Mouse (Mus musculus) limb, embryonic 14.5 days (tissue): ENCODE measurements at regions not wholly inside any gene's neighbourhood (a gene's known extent, or its start where the extent isn't known, plus 50 kb on each side); places are given as distances from the start of the nearest gene placed in this dataset.

Source experiments
- ATAC-seq: fragments of 200-750 bp; cut with Nextera tagmentation; 2 replicates; pipeline ENCODE4 v1.8.0; 2017; ENCODE audit warnings: low read depth, moderate number of reproducible peaks, moderate TSS enrichment; ENCODE audit not compliant: low FRiP score
- DNase-seq: peaks from one replicate; pipeline ENCODE4 v3.0.0-alpha.2; 2015; ENCODE audit warnings: low spot score
- H3K27ac ChIP-seq: fragments of 300-500 bp; sonication (generic); replicated peaks from 2 replicates; pipeline ENCODE4 v1.5.1; 2014; ENCODE audit warnings: low read depth, mild to moderate bottlenecking, low read length, moderate library complexity, mixed read lengths
- H3K27me3 ChIP-seq: fragments of 300-500 bp; sonication (generic); 2 replicates; pipeline ENCODE4 v1.6.1; 2014; ENCODE audit warnings: low read length, mixed read lengths; ENCODE audit not compliant: control insufficient read depth, insufficient read depth
- H3K36me3 ChIP-seq: fragments of 300-500 bp; sonication (generic); 2 replicates; pipeline ENCODE4 v1.6.1; 2014; ENCODE audit warnings: mild to moderate bottlenecking, low read length, moderate library complexity, mixed read lengths; ENCODE audit not compliant: control insufficient read depth, insufficient read depth
- H3K4me1 ChIP-seq: fragments of 300-500 bp; sonication (generic); 2 replicates; pipeline ENCODE4 v1.6.1; 2014; ENCODE audit warnings: antibody characterized with exemption, low read length, mixed read lengths; ENCODE audit not compliant: control insufficient read depth, insufficient read depth
- H3K4me2 ChIP-seq: fragments of 300-500 bp; sonication (generic); replicated peaks from 2 replicates; pipeline ENCODE4 v1.6.1; 2014; ENCODE audit warnings: low read depth, mild to moderate bottlenecking, low read length, moderate library complexity; ENCODE audit not compliant: severe bottlenecking
- H3K4me3 ChIP-seq: fragments of 300-500 bp; sonication (generic); replicated peaks from 2 replicates; pipeline ENCODE4 v1.5.1; 2014; ENCODE audit warnings: low read length
- H3K9ac ChIP-seq: fragments of 300-500 bp; sonication (generic); 2 replicates; pipeline ENCODE4 v1.6.1; 2014; ENCODE audit warnings: mild to moderate bottlenecking, low read depth, low read length, moderate library complexity; ENCODE audit not compliant: severe bottlenecking
- H3K9me3 ChIP-seq: fragments of 300-500 bp; sonication (generic); 2 replicates; pipeline ENCODE4 v1.6.1; 2016; ENCODE audit warnings: low read length; ENCODE audit not compliant: control insufficient read depth
- POLR2A ChIP-seq: fragments of 200-500 bp; IDR thresholded peaks from 2 replicates; pipeline ENCODE4 v1.8.0; 2012; ENCODE audit warnings: inconsistent platforms, mild to moderate bottlenecking, moderate library complexity, borderline replicate concordance; ENCODE audit not compliant: insufficient read depth, insufficient read length; ENCODE audit errors: extremely low read depth
- WGBS: fragments of 180-500 bp; shearing (Covaris S2); extraction: QIAGEN DNeasy Blood & Tissue Kit; methylation state at CpG from one replicate; pipeline ENCODE4 v1.1.7; 2014; 5-methylcytosine and 5-hydroxymethylcytosine counted together

DNA sequence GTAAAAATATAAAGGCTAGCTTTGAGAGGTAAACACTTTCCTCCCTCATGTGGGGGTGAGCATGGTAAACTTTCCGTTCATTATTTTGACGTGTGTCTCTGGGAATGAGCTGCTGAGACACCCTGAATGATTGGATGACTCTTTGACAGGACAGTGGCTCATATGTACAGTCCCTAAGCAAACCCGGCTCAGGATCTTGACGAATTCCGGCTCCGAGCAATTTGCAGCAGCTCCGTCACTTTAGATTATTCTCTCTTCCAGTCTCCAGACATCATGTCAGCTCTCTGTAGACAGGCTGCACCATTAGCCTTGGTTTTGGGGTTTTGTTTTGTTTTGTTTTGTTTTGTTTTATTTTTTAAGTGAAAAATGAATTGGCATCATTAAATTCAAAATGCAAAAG, 194.0 kb downstream of the 1700009N14Rik start:
- no peak overlapping the region for H3K27ac ChIP-seq
- WGBS: 82% methylated on average over 7 of the region's 7 CpGs
- no peak for TF ChIP-seq POLR2A
- ATAC-seq (no peak), DNase-seq (no peak)
- no peaks in the 10 kb centered on the region for H3K36me3 ChIP-seq
- no peak overlapping the region for H3K9ac ChIP-seq
- H3K9me3 ChIP-seq: no peaks in the 10 kb centered on the region
- no peaks in the 10 kb centered on the region for H3K4me1 ChIP-seq
- no peak overlapping the region for H3K4me3 ChIP-seq
- no peaks in the 10 kb centered on the region for H3K27me3 ChIP-seq
- no peak overlapping the region for H3K4me2 ChIP-seq

DNA sequence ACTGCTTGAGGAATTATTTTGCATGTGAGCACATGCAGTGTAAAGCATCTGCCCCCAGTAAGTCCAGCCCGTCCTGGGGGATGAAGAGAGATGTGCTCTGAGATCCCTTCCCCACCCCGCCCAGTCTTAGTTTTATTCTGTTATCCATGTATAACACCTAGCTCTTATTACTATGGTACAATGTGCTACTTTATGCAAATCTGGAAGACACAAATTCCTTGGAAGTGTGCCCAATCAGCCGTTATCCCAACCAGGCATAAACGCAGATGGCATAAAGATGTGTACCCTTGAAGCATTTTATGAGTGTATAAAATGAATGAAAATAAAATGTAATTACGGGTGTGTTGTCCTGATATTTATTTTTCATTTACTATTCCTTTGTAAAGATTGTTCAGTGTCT, 194.8 kb downstream of the 1700009N14Rik start:
- no peak overlapping the region for H3K4me2 ChIP-seq
- H3K36me3 ChIP-seq: no peaks in the 10 kb centered on the region
- no peak for TF ChIP-seq POLR2A
- H3K4me3 ChIP-seq: no peak overlapping the region
- H3K9me3 ChIP-seq: no peaks in the 10 kb centered on the region
- no peak overlapping the region for H3K27ac ChIP-seq
- H3K4me1 ChIP-seq: no peaks in the 10 kb centered on the region
- DNase-seq (no peak), ATAC-seq (no peak)
- no peaks in the 10 kb centered on the region for H3K27me3 ChIP-seq
- H3K9ac ChIP-seq: no peak overlapping the region
- WGBS: 71% methylated on average over 5 of the region's 5 CpGs

DNA sequence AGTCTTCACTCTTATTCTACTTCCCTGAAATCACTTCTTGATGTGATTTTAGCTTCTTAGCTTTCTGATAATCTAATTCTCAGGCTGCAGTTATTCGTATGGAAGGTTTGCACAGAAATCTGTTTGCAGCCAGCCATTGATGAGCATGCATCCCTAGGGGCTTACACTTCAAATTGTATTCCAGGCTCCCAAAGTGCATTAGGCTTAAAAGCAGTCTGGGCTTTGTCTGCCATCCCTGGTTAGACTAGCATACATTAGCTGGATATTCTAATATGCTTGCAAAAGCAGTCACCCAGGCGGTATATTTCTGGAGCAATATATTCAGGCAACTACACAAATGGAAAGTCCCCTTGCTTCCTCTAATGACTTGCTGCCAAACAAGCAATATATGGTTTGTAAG, 210.4 kb downstream of the 1700009N14Rik start:
- DNase-seq (no peak), ATAC-seq (no peak)
- Histone ChIP-seq H3K4me2 (no peak overlapping the region), H3K4me1 (no peaks in the 10 kb centered on the region), H3K4me3 (no peak overlapping the region), H3K9me3 (no peaks in the 10 kb centered on the region), H3K36me3 (no peaks in the 10 kb centered on the region), H3K9ac (no peak overlapping the region), H3K27ac (no peak overlapping the region), H3K27me3 (no peaks in the 10 kb centered on the region)
- WGBS: 76% methylated on average over 2 of the region's 2 CpGs
- no peak for TF ChIP-seq POLR2A

DNA sequence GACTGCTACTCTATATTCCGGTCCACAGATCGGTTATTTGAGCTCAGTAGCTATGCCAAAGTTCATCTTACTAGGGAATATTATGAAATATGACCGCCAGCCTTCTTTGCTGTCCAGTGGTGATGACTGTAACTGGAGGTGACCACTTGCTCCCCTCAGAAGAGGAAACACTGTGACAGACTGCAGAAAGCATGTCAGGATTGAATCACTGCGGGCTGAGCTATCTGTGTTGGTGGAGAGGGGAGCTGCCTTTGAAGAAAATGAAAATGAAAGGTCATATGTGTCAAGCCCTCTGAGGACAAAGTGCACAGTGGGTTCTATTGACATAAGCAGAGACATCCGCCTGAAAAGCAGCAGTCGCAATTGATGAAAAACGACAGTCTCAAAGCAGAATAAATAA, 222.5 kb downstream of the 1700009N14Rik start:
- no peaks in the 10 kb centered on the region for H3K36me3 ChIP-seq
- TF ChIP-seq POLR2A: no peak
- no peaks in the 10 kb centered on the region for H3K4me1 ChIP-seq
- H3K9me3 ChIP-seq: no peaks in the 10 kb centered on the region
- H3K27me3 ChIP-seq: no peaks in the 10 kb centered on the region
- ATAC-seq (no peak), DNase-seq (no peak)
- 87% methylated on average over 7 of the region's 7 CpGs for WGBS
- no peak overlapping the region for H3K27ac ChIP-seq
- no peak overlapping the region for H3K4me2 ChIP-seq
- H3K4me3 ChIP-seq: no peak overlapping the region
- no peak overlapping the region for H3K9ac ChIP-seq

GRCm38 (mm10) chr4:39695236-39695635, 245.1 kb downstream of the 1700009N14Rik start:
- no peak for DNase-seq
- no peak overlapping the region for H3K27ac ChIP-seq
- no peak overlapping the region for H3K4me2 ChIP-seq
- WGBS: 15% methylated on average over 4 of the region's 4 CpGs
- no peak for TF ChIP-seq POLR2A
- no peaks in the 10 kb centered on the region for H3K36me3 ChIP-seq
- peaks cover 3% of the 10 kb centered on the region; the same call in 1 of the 2 replicates for H3K4me1 ChIP-seq
- H3K27me3 ChIP-seq: no peaks in the 10 kb centered on the region
- H3K9ac ChIP-seq: no peak overlapping the region
- H3K4me3 ChIP-seq: no peak overlapping the region
- no peaks in the 10 kb centered on the region for H3K9me3 ChIP-seq
- ATAC-seq: no peak

DNA sequence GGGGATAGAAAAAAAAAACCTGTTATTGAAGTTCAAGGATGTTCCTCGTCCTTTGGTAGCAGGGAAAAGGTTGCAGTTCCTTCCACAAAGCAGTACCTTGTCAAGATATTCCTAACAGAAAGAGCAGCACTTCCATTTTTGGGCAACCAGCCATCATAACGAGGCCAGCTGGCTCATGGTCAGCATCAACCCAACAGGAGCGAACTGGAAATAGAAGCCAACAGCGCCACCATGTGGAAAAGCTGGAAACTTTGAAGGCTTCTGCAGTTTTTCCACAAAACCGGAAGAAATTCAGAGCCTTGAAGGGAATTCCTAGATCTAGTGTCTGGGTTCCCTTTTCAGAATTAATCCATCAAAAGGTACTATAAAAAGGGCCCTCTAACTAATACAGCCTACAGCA, 247.5 kb downstream of the 1700009N14Rik start:
- no peak overlapping the region for H3K9ac ChIP-seq
- TF ChIP-seq POLR2A: no peak
- 40% methylated on average over 5 of the region's 5 CpGs for WGBS
- H3K27me3 ChIP-seq: no peaks in the 10 kb centered on the region
- H3K27ac ChIP-seq: no peak overlapping the region
- DNase-seq: peak; percentile 80
- H3K4me2 ChIP-seq: no peak overlapping the region
- H3K9me3 ChIP-seq: no peaks in the 10 kb centered on the region
- peaks cover 3% of the 10 kb centered on the region; the same call in 1 of the 2 replicates for H3K4me1 ChIP-seq
- H3K4me3 ChIP-seq: no peak overlapping the region
- ATAC-seq: no peak
- no peaks in the 10 kb centered on the region for H3K36me3 ChIP-seq
